Mouse (Mus musculus): ENCODE measurements around the gene Smc5. TPM values are rescaled to one million over a fixed set of nuclear protein-coding genes. Genes with fewer than 3 reads are reported as not detected.
A peak's percentile ranks its signal among the peaks of the same experiment; 100 is the strongest.

Smc5 gene
- polyA plus RNA-seq, 1 experiment from 2014 or later: 12.3 TPM

DNA sequence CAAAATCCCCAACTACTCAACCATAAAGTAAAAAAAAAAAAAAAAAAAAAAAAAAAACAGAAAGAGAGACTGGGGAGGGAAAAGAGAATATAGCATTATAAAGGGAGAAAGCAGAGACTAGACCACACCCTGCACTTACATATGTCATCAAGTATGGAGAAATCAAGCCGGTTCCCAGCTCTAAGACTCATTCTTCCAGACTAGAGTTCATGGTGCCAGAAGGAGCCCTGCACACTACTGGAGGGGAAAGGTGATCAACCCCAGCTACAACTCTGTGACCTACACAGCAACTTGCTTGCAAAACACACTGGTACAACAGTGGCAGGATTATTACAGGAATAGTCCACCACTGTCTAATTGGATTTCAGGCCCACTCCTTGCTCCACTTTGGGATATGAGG is 84.0 kb downstream of the Smc5 start:
- peaks cover 4% of the 10 kb centered on the region; the same call in 1 of the 2 replicates for H3K36me3 ChIP-seq
- no peak overlapping the region for H3K27ac ChIP-seq
- no peak overlapping the region for H3K4me3 ChIP-seq (replicated peaks)
- ATAC-seq (ENCODE audit: low read depth): no peak
- no peaks in the 10 kb centered on the region for H3K9me3 ChIP-seq (replicated peaks)
- H3K9ac ChIP-seq: no peak overlapping the region
- H3K4me1 ChIP-seq (replicated peaks): peaks cover 2% of the 10 kb centered on the region
- no peak overlapping the region for H3K4me2 ChIP-seq
- WGBS (ENCODE audit: insufficient replicate concordance): 76% methylated on average over 1 of the region's 1 CpGs
- no peak for DNase-seq
- H3K27me3 ChIP-seq: no peaks in the 10 kb centered on the region

DNA sequence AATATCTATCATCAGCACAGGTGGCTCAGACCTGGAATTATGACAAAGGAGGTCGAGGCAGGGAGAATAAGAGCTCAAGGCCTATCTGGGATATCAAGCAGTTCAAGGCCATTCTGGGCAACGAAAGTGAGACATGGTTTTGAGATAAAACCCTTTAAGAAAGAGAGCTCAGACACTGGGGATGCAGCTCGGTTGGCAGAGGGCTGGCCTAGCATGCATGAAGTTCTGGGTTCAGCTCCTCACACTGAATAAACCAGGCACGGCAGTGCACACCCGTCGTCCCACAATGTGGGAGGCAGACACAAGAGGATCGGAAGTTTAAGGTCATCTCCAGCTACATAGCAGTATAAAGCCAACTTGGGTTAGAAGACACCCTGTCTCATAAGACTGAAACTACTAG is 84.7 kb downstream of the Smc5 start:
- H3K27ac ChIP-seq: no peak overlapping the region
- H3K36me3 ChIP-seq: peaks cover 4% of the 10 kb centered on the region; the same call in 1 of the 2 replicates
- peaks cover 6% of the 10 kb centered on the region for H3K4me1 ChIP-seq (replicated peaks)
- no peaks in the 10 kb centered on the region for H3K27me3 ChIP-seq
- H3K9me3 ChIP-seq (replicated peaks): no peaks in the 10 kb centered on the region
- no peak overlapping the region for H3K9ac ChIP-seq
- ATAC-seq (ENCODE audit: low read depth): no peak
- 70% methylated on average over 7 of the region's 7 CpGs for WGBS (ENCODE audit: insufficient replicate concordance)
- no peak overlapping the region for H3K4me3 ChIP-seq (replicated peaks)
- H3K4me2 ChIP-seq: no peak overlapping the region
- no peak for DNase-seq

GRCm38 (mm10) chr19:23187732-23188131 is 86.0 kb downstream of the Smc5 start:
- 75% methylated on average over 6 of the region's 6 CpGs for WGBS (ENCODE audit: insufficient replicate concordance)
- no peak for ATAC-seq (ENCODE audit: low read depth)

DNA sequence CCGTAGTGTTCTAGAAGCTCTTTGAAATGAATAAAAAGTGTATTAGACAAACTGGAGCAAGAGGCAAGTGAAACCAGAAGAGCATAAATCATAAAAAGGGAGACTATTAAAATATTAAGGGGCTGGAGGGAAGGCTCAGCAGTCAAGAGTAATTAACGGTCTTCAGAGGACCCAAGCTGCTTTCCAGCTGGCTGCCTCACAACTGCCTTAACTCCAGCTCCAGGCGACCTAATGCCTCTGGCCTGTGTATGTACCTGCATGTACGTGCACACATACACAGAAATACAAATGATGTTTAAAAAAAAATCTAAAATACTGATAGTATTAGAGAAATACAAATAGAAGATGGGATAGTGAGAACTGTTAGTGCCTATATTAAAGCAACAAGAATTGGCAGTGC is 89.6 kb downstream of the Smc5 start:
- Histone ChIP-seq H3K4me3 (replicated peaks) (no peak overlapping the region), H3K9ac (no peak overlapping the region), H3K36me3 (no peaks in the 10 kb centered on the region), H3K4me1 (replicated peaks) (peaks cover 6% of the 10 kb centered on the region), H3K4me2 (no peak overlapping the region), H3K9me3 (replicated peaks) (no peaks in the 10 kb centered on the region), H3K27ac (no peak overlapping the region), H3K27me3 (no peaks in the 10 kb centered on the region)
- 79% methylated on average over 4 of the region's 4 CpGs for WGBS (ENCODE audit: insufficient replicate concordance)
- ATAC-seq (ENCODE audit: low read depth) (no peak), DNase-seq (no peak)

More at GRCm38 (mm10) chr19:23187732-23188131, 86.0 kb downstream of the Smc5 start:
- Histone ChIP-seq H3K4me3 (replicated peaks) (no peak overlapping the region), H3K36me3 (peaks cover 4% of the 10 kb centered on the region; the same call in 1 of the 2 replicates), H3K4me2 (no peak overlapping the region), H3K9ac (no peak overlapping the region), H3K27ac (no peak overlapping the region), H3K9me3 (replicated peaks) (no peaks in the 10 kb centered on the region), H3K4me1 (replicated peaks) (peaks cover 6% of the 10 kb centered on the region), H3K27me3 (no peaks in the 10 kb centered on the region)
- DNase-seq: no peak

GRCm38 (mm10) chr19:23183493-23183892 is 90.2 kb downstream of the Smc5 start:
- no peak overlapping the region for H3K4me3 ChIP-seq (replicated peaks)
- DNase-seq: no peak
- no peak for ATAC-seq (ENCODE audit: low read depth)
- no peaks in the 10 kb centered on the region for H3K9me3 ChIP-seq (replicated peaks)
- peaks cover 6% of the 10 kb centered on the region for H3K4me1 ChIP-seq (replicated peaks)
- WGBS (ENCODE audit: insufficient replicate concordance): 76% methylated on average over 4 of the region's 4 CpGs
- no peak overlapping the region for H3K9ac ChIP-seq
- no peaks in the 10 kb centered on the region for H3K36me3 ChIP-seq
- H3K4me2 ChIP-seq: no peak overlapping the region
- H3K27ac ChIP-seq: no peak overlapping the region
- H3K27me3 ChIP-seq: no peaks in the 10 kb centered on the region

DNA sequence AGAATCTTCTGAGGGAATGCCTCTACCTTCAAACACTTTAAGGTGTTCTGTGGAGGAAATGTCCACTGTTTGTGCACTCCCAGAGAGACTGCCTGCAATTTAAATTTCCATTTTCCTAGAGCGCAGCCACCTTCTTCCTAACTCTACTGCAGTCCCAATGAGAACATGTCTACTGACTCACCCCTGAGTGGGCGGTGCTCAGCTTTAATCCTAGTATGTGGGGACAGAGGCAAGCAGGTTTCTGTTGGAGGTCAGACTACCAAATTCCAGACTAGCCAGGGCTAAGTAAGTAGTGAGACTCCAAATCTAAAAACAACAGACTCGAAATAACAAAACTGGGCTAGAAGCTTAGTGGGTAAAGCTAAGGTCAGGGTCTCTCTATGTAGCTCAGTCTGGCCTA is 95.2 kb downstream of the Smc5 start:
- H3K27me3 ChIP-seq: no peaks in the 10 kb centered on the region
- no peaks in the 10 kb centered on the region for H3K36me3 ChIP-seq
- H3K9me3 ChIP-seq (replicated peaks): no peaks in the 10 kb centered on the region
- DNase-seq (no peak), ATAC-seq (ENCODE audit: low read depth) (no peak)
- H3K9ac ChIP-seq: no peak overlapping the region
- no peak overlapping the region for H3K4me2 ChIP-seq
- 77% methylated on average over 3 of the region's 3 CpGs for WGBS (ENCODE audit: insufficient replicate concordance)
- H3K27ac ChIP-seq: no peak overlapping the region
- no peak overlapping the region for H3K4me3 ChIP-seq (replicated peaks)
- peaks cover 4% of the 10 kb centered on the region; the same call in 1 of the 2 replicates for H3K4me1 ChIP-seq (replicated peaks)

DNA sequence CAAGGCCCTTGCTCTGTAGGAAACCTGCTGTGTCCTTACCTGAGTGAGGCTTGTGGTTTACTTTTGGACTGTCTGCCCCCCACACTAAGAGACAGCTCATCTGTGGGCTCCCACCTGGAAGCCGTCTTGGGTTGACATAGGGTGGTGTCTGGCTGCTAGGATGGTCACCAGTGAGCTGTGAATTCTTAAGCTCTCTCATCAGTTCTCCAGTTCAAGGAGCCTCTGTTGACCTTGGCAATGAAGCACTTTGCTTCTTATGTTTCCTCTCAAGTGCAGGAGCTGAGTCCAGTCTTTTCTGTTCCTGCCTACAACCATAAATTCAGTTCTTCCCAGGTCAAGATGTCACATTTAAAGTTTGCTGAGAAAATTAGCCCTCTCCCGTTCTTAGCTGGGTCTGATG is 98.2 kb downstream of the Smc5 start:
- H3K36me3 ChIP-seq: no peaks in the 10 kb centered on the region
- WGBS (ENCODE audit: insufficient replicate concordance): 65% methylated on average over 2 of the region's 2 CpGs
- DNase-seq (no peak), ATAC-seq (ENCODE audit: low read depth) (no peak)
- no peak overlapping the region for H3K4me2 ChIP-seq
- no peak overlapping the region for H3K27ac ChIP-seq
- H3K27me3 ChIP-seq: no peaks in the 10 kb centered on the region
- H3K9me3 ChIP-seq (replicated peaks): no peaks in the 10 kb centered on the region
- H3K9ac ChIP-seq: no peak overlapping the region
- H3K4me3 ChIP-seq (replicated peaks): no peak overlapping the region
- peaks cover 4% of the 10 kb centered on the region; the same call in 1 of the 2 replicates for H3K4me1 ChIP-seq (replicated peaks)

DNA sequence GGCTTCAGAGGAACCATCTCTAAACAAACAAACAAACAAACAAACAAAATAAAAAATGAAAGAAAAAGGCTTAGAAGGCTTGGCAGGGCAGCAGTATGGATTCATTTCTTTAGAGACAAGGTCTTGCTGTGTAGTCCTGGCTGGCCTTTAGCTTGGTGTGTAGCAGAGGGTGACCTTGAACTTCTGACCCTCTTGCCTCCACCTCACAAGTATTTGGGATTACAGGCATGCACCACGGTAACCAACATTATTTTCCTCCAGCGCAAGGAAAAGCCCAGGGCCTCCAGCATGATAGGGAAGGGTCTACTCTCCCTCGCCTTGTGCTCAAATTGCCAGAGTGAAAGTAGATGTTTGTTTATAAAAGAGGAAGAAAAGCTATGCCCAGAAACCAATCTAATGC is 98.6 kb downstream of the Smc5 start:
- DNase-seq (no peak), ATAC-seq (ENCODE audit: low read depth) (no peak)
- Histone ChIP-seq H3K27me3 (no peaks in the 10 kb centered on the region), H3K9ac (no peak overlapping the region), H3K4me3 (replicated peaks) (no peak overlapping the region), H3K4me2 (no peak overlapping the region), H3K4me1 (replicated peaks) (peaks cover 4% of the 10 kb centered on the region; the same call in 1 of the 2 replicates), H3K9me3 (replicated peaks) (no peaks in the 10 kb centered on the region), H3K36me3 (no peaks in the 10 kb centered on the region), H3K27ac (no peak overlapping the region)
- WGBS (ENCODE audit: insufficient replicate concordance): 79% methylated on average over 3 of the region's 3 CpGs

DNA sequence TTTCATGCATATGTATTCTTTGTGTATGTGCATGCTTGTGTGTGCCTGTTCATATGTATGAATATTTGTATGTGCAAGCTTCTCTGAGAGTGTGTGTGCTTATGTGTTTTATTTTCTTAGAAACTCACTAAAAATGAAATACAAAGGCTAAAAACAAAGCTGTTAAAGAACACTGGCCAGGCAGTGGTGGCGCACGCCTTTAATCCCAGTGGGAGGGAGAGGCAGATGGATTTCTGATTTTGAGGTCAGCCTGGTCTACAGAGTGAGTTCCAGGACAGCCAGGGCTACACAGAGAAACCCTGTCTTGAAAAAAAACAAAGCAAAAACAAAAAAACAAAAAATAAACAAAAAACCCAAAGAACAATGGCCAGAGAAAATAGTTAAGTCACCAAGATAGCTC is 102.6 kb downstream of the Smc5 start:
- ATAC-seq (ENCODE audit: low read depth): no peak
- H3K4me2 ChIP-seq: no peak overlapping the region
- H3K9ac ChIP-seq: no peak overlapping the region
- H3K4me3 ChIP-seq (replicated peaks): no peak overlapping the region
- H3K27me3 ChIP-seq: no peaks in the 10 kb centered on the region
- no peaks in the 10 kb centered on the region for H3K9me3 ChIP-seq (replicated peaks)
- peaks cover 11% of the 10 kb centered on the region for H3K4me1 ChIP-seq (replicated peaks)
- no peak for DNase-seq
- H3K27ac ChIP-seq: no peak overlapping the region
- H3K36me3 ChIP-seq: no peaks in the 10 kb centered on the region
- WGBS (ENCODE audit: insufficient replicate concordance): 92% methylated on average over 2 of the region's 2 CpGs

DNA sequence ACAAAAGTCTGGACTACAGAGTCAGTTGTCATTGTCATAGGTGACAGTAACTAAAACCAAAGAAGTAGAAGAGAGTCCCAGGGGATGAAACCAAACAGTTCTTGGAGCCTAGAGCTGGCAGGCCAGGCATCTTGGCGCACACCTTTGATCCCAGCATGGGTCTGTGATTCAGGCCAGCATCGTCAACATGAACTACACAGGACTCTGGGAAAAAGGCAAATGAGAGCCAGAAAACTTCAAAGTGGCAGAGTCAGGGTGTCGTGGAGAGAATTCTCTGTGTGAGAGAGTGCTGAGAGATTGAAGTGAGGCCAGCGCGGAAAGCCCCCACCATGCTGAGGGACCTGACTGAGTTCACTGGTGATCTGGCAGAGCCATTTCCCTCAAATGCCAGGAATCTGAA is 103.2 kb downstream of the Smc5 start:
- H3K27ac ChIP-seq: no peak overlapping the region
- 84% methylated on average over 5 of the region's 5 CpGs for WGBS (ENCODE audit: insufficient replicate concordance)
- DNase-seq (no peak), ATAC-seq (ENCODE audit: low read depth) (no peak)
- H3K4me2 ChIP-seq: no peak overlapping the region
- H3K9ac ChIP-seq: no peak overlapping the region
- H3K4me1 ChIP-seq (replicated peaks): peaks cover 11% of the 10 kb centered on the region
- H3K27me3 ChIP-seq: no peaks in the 10 kb centered on the region
- no peaks in the 10 kb centered on the region for H3K36me3 ChIP-seq
- no peak overlapping the region for H3K4me3 ChIP-seq (replicated peaks)
- H3K9me3 ChIP-seq (replicated peaks): no peaks in the 10 kb centered on the region

DNA sequence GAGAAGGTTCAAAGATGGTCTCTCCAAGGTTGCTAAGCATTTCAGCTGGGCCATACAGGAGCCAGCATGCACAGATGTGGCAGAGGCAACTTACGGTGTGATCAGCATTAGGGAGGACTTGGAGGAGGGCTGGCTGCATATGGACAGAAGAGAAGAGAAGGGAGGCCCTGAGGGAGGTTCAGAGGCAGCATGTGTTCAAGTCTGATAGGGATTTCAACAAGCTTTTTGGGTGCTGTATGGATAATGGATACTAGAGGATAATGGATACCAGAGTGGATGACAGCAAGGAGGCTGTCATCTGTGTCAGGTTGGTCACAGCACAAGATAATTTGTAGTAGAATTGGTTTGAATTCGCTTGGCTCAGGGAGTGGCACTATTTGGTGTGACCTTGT is 104.0 kb downstream of the Smc5 start:
- Histone ChIP-seq H3K9me3 (replicated peaks) (no peaks in the 10 kb centered on the region), H3K4me2 (no peak overlapping the region), H3K4me1 (replicated peaks) (peaks cover 11% of the 10 kb centered on the region), H3K4me3 (replicated peaks) (no peak overlapping the region), H3K27me3 (no peaks in the 10 kb centered on the region), H3K36me3 (no peaks in the 10 kb centered on the region), H3K27ac (peak overlapping the region; percentile 25; the same call in 1 of the 2 replicates), H3K9ac (no peak overlapping the region)
- ATAC-seq (ENCODE audit: low read depth) (peak; percentile 79), DNase-seq (no peak)
- WGBS (ENCODE audit: insufficient replicate concordance): 59% methylated on average over 2 of the region's 2 CpGs

GRCm38 (mm10) chr19:23168899-23169658 is 104.6 kb downstream of the Smc5 start:
- WGBS (ENCODE audit: insufficient replicate concordance): 67% methylated on average over 5 of the region's 5 CpGs
- Histone ChIP-seq H3K9ac (no peak overlapping the region), H3K27ac (peak overlapping the region; percentile 25; the same call in 1 of the 2 replicates), H3K4me3 (replicated peaks) (no peak overlapping the region), H3K4me1 (replicated peaks) (peaks cover 11% of the 10 kb centered on the region), H3K27me3 (no peaks in the 10 kb centered on the region), H3K9me3 (replicated peaks) (no peaks in the 10 kb centered on the region), H3K36me3 (no peaks in the 10 kb centered on the region), H3K4me2 (no peak overlapping the region)
- ATAC-seq (ENCODE audit: low read depth) (no peak), DNase-seq (no peak)

Data from liver, embryonic 13.5 days (tissue).